Mouse (Mus musculus): ENCODE results near the gene Hist1h4m.
"Not testable (repeated sequence)": the region's sequence is repeated elsewhere in the genome, so short reads cannot be mapped to it uniquely, and the experiment has no call there.

The Hist1h4m gene

DNA sequence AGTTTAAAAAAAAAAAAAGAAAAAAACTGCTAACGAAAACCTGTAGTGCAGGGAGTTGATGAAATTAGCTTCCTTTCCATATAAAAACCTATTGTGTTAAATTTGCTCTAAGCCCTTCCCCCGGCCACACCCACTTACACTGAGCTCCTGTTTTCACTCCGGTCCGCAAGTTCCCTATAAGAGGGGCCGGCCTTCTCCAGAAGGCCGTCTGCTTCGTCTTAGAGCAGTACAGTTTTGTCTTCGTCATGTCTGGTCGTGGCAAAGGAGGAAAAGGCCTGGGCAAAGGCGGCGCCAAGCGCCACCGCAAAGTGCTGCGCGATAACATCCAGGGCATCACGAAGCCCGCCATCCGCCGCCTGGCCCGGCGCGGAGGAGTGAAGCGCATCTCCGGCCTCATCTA lies at the start of gene Hist1h4m:
Gene Hist1h4m, plus strand, starts transcription at position 208 of the 400 bp plus-strand sequence.
- DNase-seq, result not testable (repeated sequence)

DNA sequence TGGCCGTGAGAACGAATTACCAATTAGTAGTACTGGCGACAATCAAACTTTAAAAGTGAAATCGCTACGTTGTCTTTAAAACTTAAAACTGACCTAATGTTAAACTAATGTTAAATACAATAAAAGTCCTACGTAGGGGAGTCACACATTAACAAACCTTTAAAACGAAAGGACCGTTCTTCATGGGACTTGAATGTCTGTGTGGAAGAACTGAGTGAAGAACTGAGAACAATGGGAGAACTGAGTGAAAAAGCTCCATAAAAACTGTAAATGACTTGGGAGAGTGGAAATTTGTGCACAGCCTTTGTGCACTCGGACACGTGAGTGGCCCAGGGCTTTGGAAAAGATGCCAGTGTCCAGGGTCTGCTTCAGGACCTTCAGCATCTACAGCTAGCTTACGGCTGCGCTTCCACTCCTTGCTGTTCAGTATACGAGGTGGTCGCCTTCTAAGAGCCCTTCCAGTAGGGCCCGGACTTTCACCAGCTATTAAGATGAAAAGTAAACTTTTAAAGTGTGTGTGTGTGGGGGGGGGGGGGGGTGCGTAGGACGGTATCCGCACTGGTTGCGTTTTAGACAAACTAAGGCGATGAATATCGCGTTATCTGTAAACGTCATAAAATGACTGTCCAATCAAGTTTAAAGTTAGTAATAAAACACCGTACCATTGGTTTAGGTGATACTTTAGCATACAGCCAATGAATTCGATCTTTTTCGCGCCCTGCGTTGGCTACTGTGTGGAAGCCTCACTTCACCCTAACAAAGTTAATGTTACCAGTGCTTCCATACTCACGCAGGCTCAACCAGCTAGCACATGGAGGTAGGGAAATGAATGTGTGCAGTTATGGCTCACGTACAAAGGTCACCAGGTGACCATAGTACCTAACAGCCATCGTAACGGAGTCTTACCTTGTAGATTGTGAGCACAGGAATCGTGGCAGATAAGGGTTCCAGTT lies 32.5 kb upstream of the Hist1h4m start:
- DNase-seq, result peak; percentile 92

DNA sequence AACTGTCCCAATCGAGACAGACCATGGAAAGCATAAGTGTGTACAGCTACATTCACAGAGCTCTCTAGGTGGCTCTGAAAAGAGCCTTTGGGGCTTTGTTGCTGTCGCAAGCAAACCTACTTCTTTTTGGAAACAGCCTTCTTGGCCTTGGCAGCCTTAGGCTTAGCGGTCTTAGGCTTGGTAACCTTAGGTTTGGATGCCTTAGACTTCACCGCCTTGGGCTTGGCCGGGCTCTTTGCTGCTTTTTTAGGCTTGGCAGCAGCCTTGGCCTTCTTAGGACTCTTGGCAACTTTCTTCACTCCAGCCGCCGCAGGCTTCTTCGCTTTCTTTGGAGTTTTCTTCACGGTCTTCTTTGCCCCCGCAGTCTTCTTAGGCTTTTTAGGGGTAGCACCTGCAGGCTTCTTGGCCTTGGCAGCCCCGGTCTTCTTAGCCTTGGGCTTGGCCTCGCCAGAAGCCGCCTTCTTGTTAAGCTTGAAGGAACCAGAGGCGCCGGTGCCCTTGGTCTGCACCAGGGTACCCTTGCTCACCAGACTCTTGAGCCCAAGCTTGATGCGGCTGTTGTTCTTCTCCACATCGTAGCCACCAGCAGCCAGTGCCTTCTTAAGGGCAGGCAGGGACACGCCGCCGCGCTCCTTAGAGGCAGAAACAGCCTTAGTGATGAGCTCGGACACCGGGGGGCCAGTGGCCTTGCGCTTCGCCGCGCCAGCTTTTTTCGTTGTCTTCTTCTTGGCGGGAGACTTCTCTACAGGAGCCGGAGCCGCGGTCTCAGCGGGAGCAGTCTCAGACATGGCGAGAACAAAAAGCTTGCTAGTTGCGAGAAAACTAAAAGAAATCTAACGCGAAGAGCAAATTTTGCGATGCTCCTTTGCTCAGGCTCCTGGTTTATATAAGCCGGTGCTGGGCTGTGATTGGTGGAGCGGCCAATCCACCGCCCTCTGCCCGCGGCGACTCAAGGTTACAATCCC lies 31.5 kb upstream of the Hist1h4m start, which contains the start of gene Hist1h1b:
Gene Hist1h1b, minus strand, starts transcription at position 859 of the 965 bp plus-strand sequence.
- DNase-seq, result peak; percentile 88

DNA sequence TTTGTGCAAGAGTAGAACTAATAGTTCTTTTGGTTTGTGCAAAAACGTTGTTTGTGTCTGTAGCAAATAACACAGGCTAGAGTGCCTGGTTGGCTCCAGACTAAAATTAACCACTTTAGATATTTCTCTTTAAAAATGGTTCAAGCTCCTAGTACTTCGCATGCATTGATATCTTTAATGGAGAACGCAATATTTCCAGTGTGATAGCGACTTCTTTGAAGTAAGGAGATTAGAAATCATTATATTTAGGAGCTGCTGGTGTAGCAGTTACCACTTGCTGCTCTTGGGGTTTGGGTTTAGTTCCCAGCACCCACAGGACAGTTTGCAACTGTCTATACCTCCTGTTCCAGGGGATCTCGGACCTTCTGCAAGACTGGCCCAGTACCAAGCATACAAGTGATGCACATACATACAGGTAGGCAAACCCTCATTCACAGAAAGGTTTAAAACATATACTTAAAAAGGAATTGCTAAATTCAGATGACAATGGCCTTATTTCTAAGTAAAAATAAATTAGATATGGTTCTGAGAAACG lies 30.5 kb upstream of the Hist1h4m start:
- DNase-seq, result peak; percentile 11

DNA sequence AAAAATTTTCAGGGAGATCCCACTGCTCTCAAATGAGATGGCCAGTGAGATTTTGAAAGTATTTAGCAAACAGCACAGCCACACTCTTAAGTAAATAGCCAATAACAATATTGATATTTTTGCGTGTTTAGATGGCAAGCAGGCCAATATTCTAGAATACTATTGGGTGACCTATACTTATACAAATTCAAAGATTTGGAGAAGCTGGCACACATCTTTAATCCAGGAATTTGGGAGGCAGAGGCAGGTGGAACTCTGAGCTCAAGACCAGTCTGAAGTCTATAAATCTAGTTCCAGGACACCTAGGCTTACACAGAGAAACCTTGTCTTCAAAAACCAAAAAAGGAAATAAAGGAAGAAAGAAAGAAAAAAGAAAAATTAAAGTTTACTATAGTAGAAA lies 29.9 kb upstream of the Hist1h4m start:
- no peak for DNase-seq

DNA sequence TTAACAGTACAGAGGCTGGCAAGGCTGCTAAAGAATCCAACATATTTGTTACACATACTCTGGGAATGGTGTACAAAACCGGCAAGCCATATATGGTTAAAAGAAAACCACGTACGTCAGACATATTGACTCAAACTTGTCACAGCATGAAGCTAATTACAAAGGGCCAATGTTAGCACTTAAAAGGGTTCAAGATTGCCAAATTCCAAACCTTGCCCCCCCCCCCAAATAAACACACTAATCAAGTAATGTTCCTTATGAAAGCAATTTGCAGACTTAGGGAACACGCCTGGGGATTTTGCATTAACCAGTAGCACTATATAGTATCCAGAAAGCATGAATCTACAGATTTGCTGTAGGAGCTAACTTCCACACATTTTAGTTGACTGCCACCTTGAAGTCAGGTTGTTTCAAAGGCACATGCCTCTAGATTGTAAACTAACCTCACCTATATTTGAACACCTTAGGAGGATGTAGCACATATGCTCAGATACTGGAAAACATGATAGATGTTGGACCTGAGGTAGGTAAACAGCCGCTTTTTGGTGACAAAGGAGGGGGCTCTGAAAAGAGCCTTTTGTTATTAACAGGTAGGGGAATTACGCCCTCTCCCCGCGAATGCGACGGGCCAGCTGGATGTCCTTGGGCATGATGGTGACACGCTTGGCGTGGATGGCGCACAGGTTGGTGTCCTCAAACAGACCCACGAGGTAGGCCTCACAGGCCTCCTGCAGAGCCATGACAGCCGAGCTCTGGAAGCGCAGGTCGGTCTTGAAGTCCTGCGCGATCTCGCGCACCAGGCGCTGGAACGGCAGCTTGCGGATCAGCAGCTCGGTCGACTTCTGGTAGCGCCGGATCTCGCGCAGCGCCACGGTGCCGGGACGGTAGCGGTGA lies 28.9 kb upstream of the Hist1h4m start:
- DNase-seq, result peak; percentile 65

DNA sequence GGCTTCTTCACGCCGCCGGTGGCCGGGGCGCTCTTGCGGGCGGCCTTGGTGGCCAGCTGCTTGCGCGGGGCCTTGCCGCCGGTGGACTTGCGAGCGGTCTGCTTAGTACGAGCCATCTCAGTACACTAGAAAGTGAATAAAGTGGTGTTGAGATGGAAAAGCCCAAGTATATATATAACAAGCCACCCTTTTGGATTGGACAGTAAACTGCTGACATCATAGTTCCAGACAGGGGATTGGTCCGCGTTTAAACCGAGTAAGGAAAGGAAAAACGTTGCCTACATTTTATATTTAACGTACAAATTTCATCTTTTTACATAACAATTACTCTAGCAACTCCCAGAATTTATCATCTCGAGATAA lies 28.3 kb upstream of the Hist1h4m start, which contains the start of gene Hist1h3i:
Gene Hist1h3i, minus strand, starts transcription at position 116 of the 363 bp plus-strand sequence.
- peak; percentile 95 for DNase-seq

DNA sequence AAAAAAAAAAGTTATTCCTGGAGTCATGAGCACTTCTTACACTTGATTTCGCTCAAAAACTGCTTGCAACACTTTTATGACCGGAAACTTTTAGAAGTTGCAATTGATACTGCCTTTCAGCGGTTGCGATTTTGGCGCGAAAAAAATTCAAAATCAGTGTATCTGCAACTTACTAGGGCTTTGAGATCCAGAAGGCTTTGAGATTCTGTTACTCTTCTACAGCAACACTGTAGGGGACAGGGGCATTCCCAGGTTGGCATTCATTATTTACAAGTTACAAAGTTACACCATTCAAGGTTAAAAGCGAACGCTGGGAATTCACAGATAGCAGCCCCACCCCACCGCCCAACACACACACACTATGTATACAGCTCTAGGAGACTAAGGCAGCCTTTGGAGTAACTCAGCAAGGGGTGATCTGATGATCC lies 27.8 kb upstream of the Hist1h4m start:
- DNase-seq, result peak; percentile 80

DNA sequence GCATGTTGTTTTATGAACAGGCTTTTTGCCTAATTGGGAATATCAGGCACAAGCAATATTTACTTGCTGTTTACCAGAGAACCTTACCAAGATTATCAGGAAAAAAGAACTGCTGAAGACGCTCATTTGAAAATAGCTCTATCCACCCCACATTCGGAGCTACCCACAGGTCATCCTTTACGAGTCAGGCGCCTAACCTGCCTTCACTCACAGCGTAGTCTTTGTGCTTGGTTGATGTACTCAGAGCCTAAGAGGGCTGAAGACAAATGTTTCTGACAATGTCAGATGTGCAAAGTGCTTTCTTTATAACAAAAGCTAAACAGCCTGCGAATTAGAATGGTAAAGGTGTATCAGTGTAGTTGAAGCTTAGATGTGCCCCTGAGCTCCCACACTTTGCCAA lies 27.2 kb upstream of the Hist1h4m start:
- no peak for DNase-seq

DNA sequence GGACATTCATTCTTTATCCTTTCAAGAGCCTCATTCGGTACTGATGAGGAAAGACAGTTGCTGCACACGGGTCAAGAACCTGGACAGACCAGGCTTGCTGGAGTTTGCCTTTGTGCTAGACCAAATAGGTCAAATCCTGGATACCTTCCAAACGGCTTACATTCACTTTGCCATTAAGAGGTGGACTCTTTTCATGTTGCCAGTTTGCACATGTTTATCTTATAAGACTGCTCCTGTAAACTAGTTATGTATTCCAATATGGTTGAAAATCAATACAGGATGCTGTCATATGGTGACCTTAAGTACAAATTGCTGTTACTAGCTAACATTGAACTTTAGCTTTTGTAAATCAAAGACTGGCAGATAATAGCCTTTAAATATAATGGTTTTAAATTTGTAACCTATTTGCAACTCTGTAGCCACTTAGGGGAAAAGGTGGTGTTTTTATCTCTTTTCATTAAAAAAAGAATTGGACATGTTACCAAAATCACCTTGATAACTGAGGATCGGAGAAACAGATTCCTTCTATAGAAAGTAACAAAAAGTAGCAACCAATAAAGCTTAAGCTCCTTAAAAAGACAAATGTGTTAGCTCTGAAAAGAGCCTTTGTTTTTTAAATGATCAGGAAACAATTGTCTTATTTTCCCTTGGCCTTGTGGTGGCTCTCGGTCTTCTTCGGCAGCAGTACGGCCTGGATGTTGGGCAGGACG lies 25.2 kb upstream of the Hist1h4m start:
- DNase-seq, result peak; percentile 53

DNA sequence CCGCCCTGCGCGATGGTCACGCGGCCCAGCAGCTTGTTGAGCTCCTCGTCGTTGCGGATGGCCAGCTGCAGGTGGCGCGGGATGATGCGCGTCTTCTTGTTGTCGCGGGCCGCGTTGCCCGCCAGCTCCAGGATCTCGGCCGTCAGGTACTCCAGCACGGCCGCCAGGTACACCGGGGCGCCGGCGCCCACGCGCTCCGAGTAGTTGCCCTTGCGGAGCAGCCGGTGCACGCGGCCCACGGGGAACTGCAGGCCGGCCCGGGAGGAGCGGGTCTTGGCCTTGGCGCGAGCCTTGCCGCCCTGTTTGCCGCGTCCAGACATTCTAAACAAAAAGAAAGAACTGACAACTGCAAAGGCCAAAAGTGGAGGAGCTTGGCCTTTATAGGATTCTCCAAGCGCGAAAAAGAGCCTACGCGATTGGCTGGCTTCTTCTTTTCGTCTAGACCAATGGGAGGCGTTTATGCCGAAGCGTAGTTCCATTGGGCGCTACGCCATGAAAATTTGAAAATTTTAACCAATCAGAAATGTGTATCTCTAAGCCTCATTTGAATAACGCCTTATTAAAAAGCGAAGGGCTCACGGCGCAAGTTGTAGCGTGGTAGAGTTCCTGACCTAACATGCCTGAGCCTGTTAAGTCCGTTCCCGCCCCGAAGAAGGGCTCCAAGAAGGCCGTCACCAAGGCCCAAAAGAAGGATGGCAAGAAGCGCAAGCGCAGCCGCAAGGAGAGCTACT lies 24.5 kb upstream of the Hist1h4m start, which contains the start of the genes Hist1h2an and Hist1h2bp:
Gene Hist1h2an, minus strand, starts transcription at position 320 of the 731 bp plus-strand sequence.
Gene Hist1h2bp, plus strand, starts transcription at position 563 of the 731 bp plus-strand sequence.
- DNase-seq, result peak; percentile 99

DNA sequence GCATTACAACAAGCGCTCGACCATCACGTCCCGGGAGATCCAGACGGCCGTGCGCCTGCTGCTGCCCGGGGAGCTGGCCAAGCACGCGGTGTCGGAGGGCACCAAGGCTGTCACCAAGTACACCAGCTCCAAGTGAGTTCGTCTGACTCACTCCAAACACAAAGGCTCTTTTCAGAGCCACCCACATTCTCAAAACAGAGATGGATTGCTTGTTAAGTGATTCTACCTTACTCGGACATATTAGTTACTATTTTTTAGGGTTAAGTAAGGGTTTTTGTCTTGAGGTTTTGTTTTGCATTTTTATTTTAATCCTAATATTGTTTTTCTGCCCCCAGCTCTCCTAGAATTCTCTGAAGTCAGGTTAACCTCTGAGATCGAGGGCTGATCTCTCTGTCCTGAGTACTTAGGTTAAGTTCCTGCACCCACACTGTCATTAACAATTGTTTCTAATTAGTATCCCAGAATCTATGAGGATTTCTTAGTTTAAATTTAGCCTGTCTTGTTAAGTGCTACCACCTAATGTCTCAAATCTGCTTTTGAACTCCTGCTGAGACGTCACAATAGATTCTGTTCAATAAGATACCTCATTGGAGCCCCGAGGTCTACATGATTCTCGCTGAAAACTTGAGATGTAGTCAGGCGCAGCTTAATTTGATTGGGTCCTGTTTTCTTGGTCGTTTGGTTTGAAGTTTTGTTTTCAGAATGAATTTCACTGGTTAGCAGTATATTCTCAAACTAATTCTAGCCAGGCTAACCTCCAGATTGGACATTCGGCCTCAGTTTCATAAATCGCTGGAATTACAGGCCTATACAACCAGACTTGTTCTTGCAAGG lies 23.6 kb upstream of the Hist1h4m start:
- peak; percentile 30 for DNase-seq

DNA sequence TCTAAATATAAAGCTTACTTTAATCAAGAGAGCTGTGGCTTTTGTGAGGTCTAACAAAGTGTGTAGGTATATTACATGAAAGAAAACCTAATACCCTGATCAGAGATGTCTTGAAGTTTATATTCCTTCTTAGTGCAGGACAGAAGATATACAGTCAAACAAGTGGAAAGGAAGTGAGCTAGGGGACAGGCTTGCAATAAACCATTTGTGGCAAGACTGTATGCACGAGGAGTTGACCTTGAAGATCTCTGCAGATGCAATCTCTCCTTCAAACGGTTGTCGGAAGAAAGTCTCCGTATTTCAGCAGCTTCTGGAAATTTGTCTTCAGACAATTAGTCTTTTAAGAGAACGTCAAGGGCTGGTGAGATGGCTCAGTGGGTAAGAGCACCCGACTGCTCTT lies 21.6 kb upstream of the Hist1h4m start:
- no peak for DNase-seq

DNA sequence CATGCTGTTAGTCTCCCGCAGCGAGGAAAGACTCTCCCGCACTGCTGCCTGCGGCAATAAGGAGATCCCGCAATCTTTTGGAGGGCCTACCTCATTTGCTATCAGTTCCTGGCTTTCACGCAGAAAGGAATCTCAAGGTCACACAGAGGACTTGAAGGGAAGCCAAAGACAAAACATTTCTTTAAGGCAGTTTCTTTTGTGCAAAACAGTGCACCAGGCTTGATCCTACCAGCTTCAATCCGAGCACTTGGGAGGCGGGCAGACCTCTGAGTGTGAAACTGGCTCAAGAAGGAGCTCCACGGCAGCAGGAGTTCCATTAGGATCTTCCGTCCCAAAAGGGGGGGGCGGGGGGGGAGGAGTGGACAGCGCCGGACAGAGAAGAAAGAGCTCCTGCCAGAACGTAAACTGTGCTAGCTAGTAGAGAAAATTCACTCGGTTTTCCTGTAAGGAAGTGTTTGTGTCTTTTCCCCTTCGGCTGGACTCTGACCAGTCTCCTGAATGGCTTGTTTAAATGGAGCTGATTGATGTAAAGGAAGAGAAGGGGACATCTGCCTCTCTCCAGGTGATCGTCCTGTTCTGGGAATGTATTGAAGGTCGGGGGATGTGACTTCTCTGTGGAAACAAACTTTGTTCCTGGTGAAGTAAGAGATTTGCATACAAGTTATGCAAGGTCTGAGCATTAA lies 20.8 kb upstream of the Hist1h4m start:
- DNase-seq, result no peak

DNA sequence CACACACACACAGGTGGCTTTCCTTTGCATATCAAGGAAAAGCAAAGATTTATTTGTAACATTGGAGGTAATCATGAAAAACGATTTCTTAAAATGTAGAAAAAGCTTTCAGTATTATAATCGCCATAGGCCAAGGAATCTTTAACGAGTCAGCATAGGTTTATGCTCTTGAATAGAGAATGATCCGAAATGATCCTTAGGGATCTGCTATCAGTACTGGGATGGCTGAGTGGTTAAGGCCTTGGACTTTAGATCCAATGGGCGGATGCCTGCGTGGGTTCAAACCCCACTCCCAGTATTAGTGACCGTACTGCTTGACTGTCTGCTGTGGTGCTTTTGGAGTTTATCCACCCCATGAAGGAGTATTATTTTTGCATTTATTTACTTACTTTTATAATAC lies 16.0 kb upstream of the Hist1h4m start:
- no peak for DNase-seq

DNA sequence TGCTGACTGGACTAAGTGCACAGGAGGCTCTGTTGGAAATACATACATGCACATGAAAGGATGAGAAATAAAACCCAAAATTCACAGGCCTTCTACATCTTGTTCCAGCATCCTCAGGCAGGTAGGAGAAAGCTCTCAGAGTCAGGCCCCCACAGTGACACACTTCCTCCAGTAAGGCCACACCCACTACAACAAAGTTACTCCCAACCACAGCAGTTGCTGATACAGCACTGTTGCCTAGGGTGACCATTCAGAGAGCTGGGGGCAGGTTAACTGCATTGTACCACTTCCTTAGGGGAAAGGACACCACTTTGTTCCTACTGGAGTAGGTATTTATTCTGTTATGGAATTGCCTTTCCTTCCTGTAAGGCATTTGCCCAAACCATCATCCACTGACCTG lies 14.4 kb upstream of the Hist1h4m start:
- not testable (repeated sequence) for DNase-seq

DNA sequence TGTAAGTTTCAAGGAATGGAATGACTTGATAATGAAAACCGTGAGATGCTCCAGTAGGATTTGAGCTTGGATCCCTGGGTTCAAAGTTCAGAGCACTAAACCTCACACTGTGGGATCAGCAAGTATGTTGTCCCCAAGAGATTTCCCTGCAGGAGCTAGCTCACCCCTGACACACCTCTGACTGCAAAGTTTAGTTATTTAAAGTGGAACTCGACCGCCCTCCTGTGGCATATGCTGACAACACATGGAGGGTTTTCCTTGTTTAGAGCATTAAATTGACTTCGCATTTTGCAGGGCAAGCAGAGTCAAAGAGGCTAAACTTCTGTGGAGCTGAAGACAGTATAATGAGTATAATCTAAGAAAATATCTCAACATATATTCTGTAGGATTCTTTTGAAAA lies 8.5 kb upstream of the Hist1h4m start:
- DNase-seq, result not testable (repeated sequence)

DNA sequence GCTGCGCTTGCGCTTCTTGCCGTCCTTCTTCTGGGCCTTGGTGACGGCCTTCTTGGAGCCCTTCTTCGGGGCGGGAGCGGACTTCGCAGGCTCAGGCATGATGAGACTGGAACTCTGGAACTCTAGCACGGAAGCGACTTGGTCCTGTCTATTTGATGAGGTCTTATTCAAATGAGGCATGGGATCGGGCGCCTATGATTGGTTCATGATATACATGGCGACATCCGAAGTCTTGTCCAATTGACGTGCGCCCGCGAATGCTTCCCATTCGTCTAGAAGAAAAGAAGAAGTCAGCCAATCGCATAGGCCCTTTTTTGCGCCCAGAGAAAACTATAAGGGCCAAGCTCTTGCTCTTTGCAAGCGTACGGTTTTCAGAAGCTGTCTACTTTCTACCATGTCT lies 1.5 kb upstream of the Hist1h4m start, which contains the start of the genes Hist1h2bq and Hist1h2ao:
Gene Hist1h2bq, minus strand, starts transcription at position 125 of the 400 bp plus-strand sequence.
Gene Hist1h2ao, plus strand, starts transcription at position 393 of the 400 bp plus-strand sequence.
- DNase-seq, result not testable (repeated sequence)
